Mouse (Mus musculus): ENCODE results near the gene March1. TPM values are rescaled to one million over a fixed set of nuclear protein-coding genes. Genes with fewer than 3 reads are reported as not detected.

The March1 gene
- polyA plus RNA-seq, 1 experiment from 2014 or later, result 0.14 TPM

GRCm38 (mm10) chr8:66098148-66098547 lies 480.4 kb downstream of the March1 start:
- H3K4me1 ChIP-seq, result no peaks in the 10 kb centered on the region
- 53% methylated on average over 1 of the region's 1 CpGs for WGBS
- H3K36me3 ChIP-seq, result no peaks in the 10 kb centered on the region
- no peak overlapping the region for H3K4me3 ChIP-seq
- DNase-seq (ENCODE audit: low spot score), result no peak
- H3K9me3 ChIP-seq, result no peaks in the 10 kb centered on the region
- no peaks in the 10 kb centered on the region for H3K27me3 ChIP-seq (ENCODE audit: insufficient read depth, poor library complexity, severe bottlenecking)
- H3K27ac ChIP-seq, result no peak overlapping the region

GRCm38 (mm10) chr8:66119294-66119693 lies 501.6 kb downstream of the March1 start:
- H3K27ac ChIP-seq, result no peak overlapping the region
- no peak overlapping the region for H3K4me3 ChIP-seq
- 80% methylated on average over 2 of the region's 2 CpGs for WGBS
- H3K27me3 ChIP-seq (ENCODE audit: insufficient read depth, poor library complexity, severe bottlenecking), result no peaks in the 10 kb centered on the region
- no peaks in the 10 kb centered on the region for H3K9me3 ChIP-seq
- DNase-seq (ENCODE audit: low spot score), result no peak
- H3K4me1 ChIP-seq, result no peaks in the 10 kb centered on the region
- no peaks in the 10 kb centered on the region for H3K36me3 ChIP-seq

GRCm38 (mm10) chr8:66159648-66160047 lies 541.9 kb downstream of the March1 start:
- 85% methylated on average over 1 of the region's 1 CpGs for WGBS

GRCm38 (mm10) chr8:66166835-66167234 lies 549.1 kb downstream of the March1 start:
- DNase-seq (ENCODE audit: low spot score), result no peak
- Histone ChIP-seq H3K27ac (no peak overlapping the region), H3K27me3 (ENCODE audit: insufficient read depth, poor library complexity, severe bottlenecking) (no peaks in the 10 kb centered on the region), H3K4me1 (no peaks in the 10 kb centered on the region), H3K9me3 (no peaks in the 10 kb centered on the region), H3K36me3 (no peaks in the 10 kb centered on the region), H3K4me3 (no peak overlapping the region)
- whole genome bisulfite sequencing, result 88% methylated on average over 1 of the region's 1 CpGs

More at GRCm38 (mm10) chr8:66159648-66160047, 541.9 kb downstream of the March1 start:
- no peak for DNase-seq (ENCODE audit: low spot score)
- Histone ChIP-seq H3K9me3 (no peaks in the 10 kb centered on the region), H3K4me3 (no peak overlapping the region), H3K4me1 (no peaks in the 10 kb centered on the region), H3K27me3 (ENCODE audit: insufficient read depth, poor library complexity, severe bottlenecking) (no peaks in the 10 kb centered on the region), H3K27ac (no peak overlapping the region), H3K36me3 (no peaks in the 10 kb centered on the region)

- H3K9me3 ChIP-seq, result no peaks in the 10 kb centered on the region
- 78% methylated on average over 2 of the region's 2 CpGs for WGBS
- H3K27ac ChIP-seq, result no peak overlapping the region
- no peak overlapping the region for H3K4me3 ChIP-seq
- no peak for DNase-seq (ENCODE audit: low spot score)
- no peaks in the 10 kb centered on the region for H3K36me3 ChIP-seq
- H3K27me3 ChIP-seq (ENCODE audit: insufficient read depth, poor library complexity, severe bottlenecking), result no peaks in the 10 kb centered on the region
- no peaks in the 10 kb centered on the region for H3K4me1 ChIP-seq
Measured at GRCm38 (mm10) chr8:66167405-66168173, 549.9 kb downstream of the March1 start.

- Histone ChIP-seq H3K36me3 (no peaks in the 10 kb centered on the region), H3K9me3 (no peaks in the 10 kb centered on the region), H3K27ac (no peak overlapping the region), H3K4me1 (no peaks in the 10 kb centered on the region), H3K4me3 (no peak overlapping the region), H3K27me3 (ENCODE audit: insufficient read depth, poor library complexity, severe bottlenecking) (no peaks in the 10 kb centered on the region)
- WGBS, result 87% methylated on average over 1 of the region's 1 CpGs
- no peak for DNase-seq (ENCODE audit: low spot score)
Measured at GRCm38 (mm10) chr8:66179336-66179735, 561.6 kb downstream of the March1 start.

GRCm38 (mm10) chr8:66181265-66181664 lies 563.6 kb downstream of the March1 start:
- Histone ChIP-seq H3K9me3 (no peaks in the 10 kb centered on the region), H3K4me3 (no peak overlapping the region), H3K36me3 (no peaks in the 10 kb centered on the region), H3K4me1 (no peaks in the 10 kb centered on the region), H3K27me3 (ENCODE audit: insufficient read depth, poor library complexity, severe bottlenecking) (no peaks in the 10 kb centered on the region), H3K27ac (no peak overlapping the region)
- no peak for DNase-seq (ENCODE audit: low spot score)
- WGBS, result 57% methylated on average over 4 of the region's 4 CpGs

- no peak for DNase-seq (ENCODE audit: low spot score)
- H3K4me3 ChIP-seq, result no peak overlapping the region
- H3K36me3 ChIP-seq, result no peaks in the 10 kb centered on the region
- 69% methylated on average over 3 of the region's 3 CpGs for WGBS
- no peaks in the 10 kb centered on the region for H3K9me3 ChIP-seq
- no peaks in the 10 kb centered on the region for H3K27me3 ChIP-seq (ENCODE audit: insufficient read depth, poor library complexity, severe bottlenecking)
- H3K4me1 ChIP-seq, result no peaks in the 10 kb centered on the region
- no peak overlapping the region for H3K27ac ChIP-seq
Measured at GRCm38 (mm10) chr8:66182257-66182656, 564.6 kb downstream of the March1 start.

- 69% methylated on average over 2 of the region's 2 CpGs for WGBS
- no peaks in the 10 kb centered on the region for H3K4me1 ChIP-seq
- H3K27me3 ChIP-seq (ENCODE audit: insufficient read depth, poor library complexity, severe bottlenecking), result no peaks in the 10 kb centered on the region
- no peaks in the 10 kb centered on the region for H3K36me3 ChIP-seq
- H3K27ac ChIP-seq, result no peak overlapping the region
- DNase-seq (ENCODE audit: low spot score), result no peak
- no peaks in the 10 kb centered on the region for H3K9me3 ChIP-seq
- H3K4me3 ChIP-seq, result no peak overlapping the region
Measured at GRCm38 (mm10) chr8:66183454-66183853, 565.8 kb downstream of the March1 start.

GRCm38 (mm10) chr8:66185226-66185625 lies 567.5 kb downstream of the March1 start:
- Histone ChIP-seq H3K9me3 (no peaks in the 10 kb centered on the region), H3K27me3 (ENCODE audit: insufficient read depth, poor library complexity, severe bottlenecking) (no peaks in the 10 kb centered on the region), H3K36me3 (no peaks in the 10 kb centered on the region), H3K4me3 (no peak overlapping the region), H3K4me1 (no peaks in the 10 kb centered on the region), H3K27ac (no peak overlapping the region)
- no peak for DNase-seq (ENCODE audit: low spot score)
- 90% methylated on average over 2 of the region's 2 CpGs for WGBS

- Histone ChIP-seq H3K27me3 (ENCODE audit: insufficient read depth, poor library complexity, severe bottlenecking) (no peaks in the 10 kb centered on the region), H3K36me3 (no peaks in the 10 kb centered on the region), H3K27ac (no peak overlapping the region), H3K4me1 (no peaks in the 10 kb centered on the region), H3K9me3 (no peaks in the 10 kb centered on the region), H3K4me3 (no peak overlapping the region)
- 81% methylated on average over 2 of the region's 2 CpGs for WGBS
- no peak for DNase-seq (ENCODE audit: low spot score)
Measured at GRCm38 (mm10) chr8:66194416-66194815, 576.7 kb downstream of the March1 start.

- Histone ChIP-seq H3K9me3 (no peaks in the 10 kb centered on the region), H3K36me3 (no peaks in the 10 kb centered on the region), H3K4me1 (no peaks in the 10 kb centered on the region), H3K27ac (no peak overlapping the region), H3K4me3 (no peak overlapping the region), H3K27me3 (ENCODE audit: insufficient read depth, poor library complexity, severe bottlenecking) (no peaks in the 10 kb centered on the region)
- DNase-seq (ENCODE audit: low spot score), result no peak
- WGBS, result 83% methylated on average over 3 of the region's 3 CpGs
Measured at GRCm38 (mm10) chr8:66200169-66200568, 582.5 kb downstream of the March1 start.

- no peaks in the 10 kb centered on the region for H3K27me3 ChIP-seq (ENCODE audit: insufficient read depth, poor library complexity, severe bottlenecking)
- H3K9me3 ChIP-seq, result no peaks in the 10 kb centered on the region
- 88% methylated on average over 7 of the region's 7 CpGs for WGBS
- no peak for DNase-seq (ENCODE audit: low spot score)
- H3K27ac ChIP-seq, result no peak overlapping the region
- H3K4me3 ChIP-seq, result no peak overlapping the region
- no peaks in the 10 kb centered on the region for H3K36me3 ChIP-seq
- no peaks in the 10 kb centered on the region for H3K4me1 ChIP-seq
Measured at GRCm38 (mm10) chr8:66203814-66204438, 586.2 kb downstream of the March1 start.
